25 mouse cellular contexts compared by ENCODE assay signal in genomic region chr3:121257418-121257817, GRCm38 (mm10). TPM values are rescaled to one million over a fixed set of nuclear protein-coding genes. Genes with fewer than 3 reads are reported as not detected.
A peak's percentile ranks its signal among the peaks of the same experiment; 100 is the strongest.
DNase-seq lines count a peak whose midpoint lies in the region; TF ChIP-seq lines count a peak whose summit lies in the region.
"Had no signal": no experiment of that assay in that cellular context is flagged by ENCODE, and none has a peak within 500 bp of the region (broad histone marks: within the 10 kb centered on the region; RNA-seq: fewer than 3 reads in every experiment).

No protein-coding gene starts in this region.

- DNase-seq in layer of hippocampus, adult 2 months (ENCODE audit: low spot score in 2 of 2) = peak in 1 of 2 experiments; percentile 34
- no peak for DNase-seq in layer of hippocampus, adult 9-10 months (ENCODE audit: low spot score)
- peak; percentile 21 for DNase-seq in lung, postnatal 36 days
- no peak for DNase-seq in lung, postnatal 25 days (ENCODE audit: low spot score)
- DNase-seq in left cerebral cortex, adult 2 months (ENCODE audit: extremely low spot score in 1 of 2, low spot score in 2 of 2) = peak; percentile 50 to 57
- peak; percentile 62 for DNase-seq in right cerebral cortex, postnatal 25 days
- no peak for DNase-seq in kidney, postnatal 25 days
- no peak for DNase-seq in embryo, embryonic 10 days (ENCODE audit: low spot score)
- DNase-seq: B cell, adult 2 months; cerebellum, adult 8-10 months; gastrocnemius, postnatal 10 days; heart, postnatal 14 days; kidney, adult 8-10 months; kidney, postnatal 36 days; lung, postnatal 10 days; thymus, postnatal 25 days had no signal

- intact Hi-C loops in left cerebral cortex, adult 2 months (cut with DNase I) = loop anchor here (5.0 kb wide), 1 partner anchor 370 kb away; no protein-coding TSS in a partner anchor

- TF ChIP-seq CTCF in layer of hippocampus, adult 2 months (conservative IDR thresholded peaks at IDR 0.05) = no peak
- no peak for TF ChIP-seq CTCF in left cerebral cortex, adult 2 months (IDR thresholded peaks at IDR 0.05)

- peak overlapping the region; percentile 28; the same call in 1 of the 2 replicates for H3K27ac ChIP-seq in layer of hippocampus, adult 2 months
- peak overlapping the region; percentile 72 for H3K27ac ChIP-seq in left cerebral cortex, adult 2 months
- H3K27ac ChIP-seq: embryonic facial prominence, embryonic 12.5 days; forebrain, embryonic 13.5 days; hindbrain, embryonic 14.5 days; limb, embryonic 10.5 days; midbrain, embryonic 15.5 days; neural tube, embryonic 15.5 days had no signal

- H3K4me3 ChIP-seq in layer of hippocampus, adult 2 months = no peak overlapping the region
- H3K4me3 ChIP-seq in left cerebral cortex, adult 2 months = no peak overlapping the region
- H3K4me3 ChIP-seq: embryonic facial prominence, embryonic 12.5 days; erythroblast, embryonic 14.5 days; forebrain, embryonic 13.5 days; heart, embryonic 12.5 days; limb, embryonic 10.5 days; midbrain, embryonic 15.5 days; myocyte; neural tube, embryonic 15.5 days had no signal

RNA-seq across cellular contexts. Expression of gene Tmem56, which starts 25.5 kb away (rescaled TPM):
- 10 to 100 TPM; 30.6 to 31.1 TPM for total RNA-seq in layer of hippocampus, adult 2 months (2021)
- 10 to 100 TPM; 46.6 to 51.7 TPM for total RNA-seq in left cerebral cortex, adult 2 months (2021)

RNA-seq across cellular contexts. Expression of gene Alg14, which starts 34.2 kb away (rescaled TPM):
- 10 to 100 TPM in 1 of 2 experiments, 1 to 10 TPM in 1; 9.8 to 13.6 TPM for total RNA-seq in layer of hippocampus, adult 2 months (2021)
- 10 to 100 TPM; 13.9 to 15.6 TPM for total RNA-seq in left cerebral cortex, adult 2 months (2021)

Comparison
In these comparisons a context has a peak if more than half of its experiments do, and no peak if none do; other contexts are left out.
1. DNase-seq: peak in lung, postnatal 36 days (single experiment), left cerebral cortex, adult 2 months (2 of 2) and right cerebral cortex, postnatal 25 days (single experiment); none in layer of hippocampus, adult 9-10 months (single experiment), lung, postnatal 25 days (single experiment), kidney, postnatal 25 days (0 of 2) and embryo, embryonic 10 days (single experiment).